Mouse (Mus musculus): Measurements from ENCODE around the gene Gpr19. TPM values are rescaled to one million over a fixed set of nuclear protein-coding genes. Genes with fewer than 3 reads are reported as not detected.

The Gpr19 gene
- 6.0 TPM for polyA plus RNA-seq (2017; shearing (Covaris generic))

GRCm38 (mm10) chr6:134898095-134898965 lies at the start of gene Gpr19:
Gene Gpr19, minus strand, starts transcription at chr6:134898578.

GRCm38 (mm10) chr6:134920190-134921013 lies 22.0 kb upstream of the Gpr19 start, which contains the start of gene Cdkn1b:
Gene Cdkn1b, plus strand, starts transcription at chr6:134920401.

GRCm38 (mm10) chr6:134829786-134830700 lies 68.3 kb downstream of the Gpr19 start, which contains the start of gene Crebl2:
Gene Crebl2, plus strand, starts transcription at chr6:134830154.

Other genes with a start within 250 kb of the Gpr19 start
- gene Dusp16, start 106.0 kb downstream of the Gpr19 start, polyA plus RNA-seq (2017; shearing (Covaris generic)) = 13.3 TPM
- gene Crebl2, start 68.4 kb downstream of the Gpr19 start, polyA plus RNA-seq (2017; shearing (Covaris generic)) = 16.6 TPM
- 61.4 TPM for gene Cdkn1b, start 21.8 kb upstream of the Gpr19 start, polyA plus RNA-seq (2017; shearing (Covaris generic))
- not detected for gene Apold1, start 83.1 kb upstream of the Gpr19 start, polyA plus RNA-seq (2017; shearing (Covaris generic))
- gene Ddx47, start 113.0 kb upstream of the Gpr19 start, polyA plus RNA-seq (2017; shearing (Covaris generic)) = 117 TPM
- gene Gprc5a, start 167.1 kb upstream of the Gpr19 start, polyA plus RNA-seq (2017; shearing (Covaris generic)) = 4.2 TPM
- not detected for gene Gprc5d, start 219.7 kb upstream of the Gpr19 start, polyA plus RNA-seq (2017; shearing (Covaris generic))

All from effector memory CD4-positive, alpha-beta T cell, adult 5 months (primary cell).